Mouse (Mus musculus) midbrain, embryonic 15.5 days (tissue): ENCODE data around the gene Abat. TPM values are rescaled to one million over a fixed set of nuclear protein-coding genes. Genes with fewer than 3 reads are reported as not detected.
A peak's percentile ranks its signal among the peaks of the same experiment; 100 is the strongest.

Experiments
- ATAC-seq: fragments of 200-750 bp; cut with Nextera tagmentation; replicated peaks from 2 replicates; pipeline ENCODE4 v1.8.0; 2017; ENCODE audit warnings: moderate TSS enrichment
- H3K27ac ChIP-seq: fragments of 300-500 bp; sonication (generic); 2 replicates; pipeline ENCODE4 v1.5.1; 2015; ENCODE audit warnings: mild to moderate bottlenecking, inconsistent platforms
- H3K27me3 ChIP-seq: fragments of 300-500 bp; sonication (generic); replicated peaks from 2 replicates; pipeline ENCODE4 v1.6.1; 2015; ENCODE audit warnings: inconsistent platforms
- H3K36me3 ChIP-seq: fragments of 300-500 bp; sonication (generic); replicated peaks from 2 replicates; pipeline ENCODE4 v1.6.1; 2015; ENCODE audit warnings: inconsistent platforms
- H3K4me1 ChIP-seq: fragments of 300-500 bp; sonication (generic); 2 replicates; pipeline ENCODE4 v1.6.1; 2015; ENCODE audit warnings: inconsistent platforms
- H3K4me2 ChIP-seq: fragments of 300-500 bp; sonication (generic); 2 replicates; pipeline ENCODE4 v1.6.1; 2015; ENCODE audit warnings: inconsistent platforms, mild to moderate bottlenecking, moderate library complexity
- H3K4me3 ChIP-seq: fragments of 300-500 bp; sonication (generic); 2 replicates; pipeline ENCODE4 v1.5.1; 2015; ENCODE audit warnings: mild to moderate bottlenecking, inconsistent platforms
- H3K9ac ChIP-seq: fragments of 300-500 bp; sonication (generic); 2 replicates; pipeline ENCODE4 v1.6.1; 2015; ENCODE audit warnings: mild to moderate bottlenecking, inconsistent platforms
- H3K9me3 ChIP-seq: fragments of 300-500 bp; sonication (generic); 2 replicates; pipeline ENCODE4 v1.6.1; 2016; ENCODE audit warnings: inconsistent platforms
- WGBS: fragments of 180-500 bp; shearing (Covaris S2); methylation state at CpG from one replicate; pipeline ENCODE4 v1.1.7; 2015; ENCODE audit warnings: mixed read lengths; 5-methylcytosine and 5-hydroxymethylcytosine counted together
- polyA plus RNA-seq: library from polyadenylated mRNA; unstranded; fragments of >200 nt; fragmentation: Nextera tagmentation; extraction: Ambion mirVana; gene quantifications from 2 replicates; pipeline ENCODE4 v1.2.1, GENCODE M21; 2015

The Abat gene
- polyA plus RNA-seq, 1 experiment from 2014 or later: 69.4 TPM

GRCm38 (mm10) chr16:8613447-8613846 is 100.2 kb downstream of the Abat start:
- ATAC-seq: no peak
- H3K27me3 ChIP-seq: no peaks in the 10 kb centered on the region
- no peaks in the 10 kb centered on the region for H3K9me3 ChIP-seq
- no peaks in the 10 kb centered on the region for H3K4me1 ChIP-seq
- no peak overlapping the region for H3K27ac ChIP-seq
- no peak overlapping the region for H3K4me3 ChIP-seq
- H3K9ac ChIP-seq: no peak overlapping the region
- no peak overlapping the region for H3K4me2 ChIP-seq
- 0 out of 2 replicates have a peak, but pooled peaks cover under 1% of the 10 kb centered on the region for H3K36me3 ChIP-seq
- 86% methylated on average over 3 of the region's 3 CpGs for WGBS

DNA sequence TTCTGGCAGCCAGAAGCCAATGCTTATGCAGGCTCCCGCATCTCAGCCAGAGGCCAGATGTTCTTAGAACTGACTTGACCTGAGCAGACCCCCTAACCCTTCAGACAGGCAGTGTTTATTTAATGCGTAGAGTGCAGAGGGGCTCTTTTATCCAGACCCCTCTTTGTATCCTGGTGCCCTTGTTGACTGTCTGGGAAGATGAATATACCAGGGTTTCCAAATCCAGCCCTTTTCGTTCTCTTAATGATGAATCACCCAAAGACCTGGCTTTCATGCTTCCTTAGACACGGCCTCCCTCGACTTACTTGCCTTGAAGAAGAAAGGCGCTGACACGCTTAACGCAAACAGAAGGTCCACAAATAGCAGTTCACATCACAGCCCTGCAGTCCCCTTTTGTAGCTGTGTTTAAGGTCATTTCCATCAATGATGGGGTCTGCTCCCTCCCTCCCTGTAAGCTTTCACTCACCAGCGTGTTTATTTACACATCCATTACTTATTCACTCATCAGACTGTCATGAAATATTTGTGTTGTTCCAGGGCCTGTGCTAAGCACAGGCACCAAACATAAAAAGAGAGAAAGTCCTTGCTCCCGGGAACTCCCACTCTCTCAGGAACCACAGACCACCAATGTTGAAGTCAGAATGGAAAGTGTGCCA is 106.6 kb downstream of the Abat start:
- no peak overlapping the region for H3K27ac ChIP-seq
- H3K4me1 ChIP-seq: no peaks in the 10 kb centered on the region
- no peak overlapping the region for H3K9ac ChIP-seq
- no peaks in the 10 kb centered on the region for H3K27me3 ChIP-seq
- H3K36me3 ChIP-seq: 0 out of 2 replicates have a peak, but pooled peaks cover 8% of the 10 kb centered on the region
- no peak overlapping the region for H3K4me3 ChIP-seq
- H3K4me2 ChIP-seq: no peak overlapping the region
- H3K9me3 ChIP-seq: no peaks in the 10 kb centered on the region
- WGBS: 31% methylated on average over 10 of the region's 10 CpGs
- ATAC-seq: no peak

DNA sequence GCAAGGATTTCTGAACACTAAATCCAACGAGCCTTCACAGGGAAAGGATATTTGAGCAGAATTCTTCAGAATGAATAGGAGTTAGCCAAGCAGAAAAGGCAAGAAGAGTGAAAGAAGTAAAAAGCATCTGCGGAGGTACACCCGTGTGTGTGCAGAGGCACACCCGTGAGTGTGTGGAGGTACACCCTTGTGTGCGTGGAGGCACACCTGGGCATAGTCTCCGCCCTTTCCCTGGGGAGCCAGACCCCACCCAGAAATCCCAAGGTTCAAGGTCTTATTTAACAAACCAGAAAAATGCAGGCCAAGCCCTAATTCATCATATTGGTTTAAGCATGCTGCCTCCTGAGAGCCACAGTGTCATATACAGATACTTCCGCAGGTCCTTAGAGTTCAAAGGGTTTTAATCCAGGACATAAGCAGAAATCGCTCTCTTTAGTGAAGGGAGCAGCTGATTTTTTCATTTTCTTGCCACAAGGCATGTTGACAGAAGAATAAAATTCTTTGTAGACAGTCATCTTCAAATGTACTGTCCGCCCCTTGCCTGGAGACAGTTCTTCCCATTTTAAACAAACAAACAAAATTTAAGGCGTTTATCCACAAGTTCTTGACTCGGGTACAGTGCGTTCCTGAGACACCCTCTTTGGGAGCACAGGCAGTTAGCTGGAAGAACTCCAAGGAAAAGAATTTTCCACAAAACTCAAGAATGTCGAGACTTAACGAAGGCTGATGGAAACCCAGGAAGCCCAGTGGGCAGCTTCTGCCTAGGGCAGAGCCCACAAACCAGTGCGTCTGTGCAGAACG is 107.3 kb downstream of the Abat start:
- no peaks in the 10 kb centered on the region for H3K27me3 ChIP-seq
- H3K4me2 ChIP-seq: no peak overlapping the region
- WGBS: 76% methylated on average over 16 of the region's 16 CpGs
- no peaks in the 10 kb centered on the region for H3K9me3 ChIP-seq
- H3K27ac ChIP-seq: no peak overlapping the region
- ATAC-seq: no peak
- H3K4me1 ChIP-seq: no peaks in the 10 kb centered on the region
- H3K36me3 ChIP-seq: 0 out of 2 replicates have a peak, but pooled peaks cover 8% of the 10 kb centered on the region
- no peak overlapping the region for H3K4me3 ChIP-seq
- no peak overlapping the region for H3K9ac ChIP-seq

DNA sequence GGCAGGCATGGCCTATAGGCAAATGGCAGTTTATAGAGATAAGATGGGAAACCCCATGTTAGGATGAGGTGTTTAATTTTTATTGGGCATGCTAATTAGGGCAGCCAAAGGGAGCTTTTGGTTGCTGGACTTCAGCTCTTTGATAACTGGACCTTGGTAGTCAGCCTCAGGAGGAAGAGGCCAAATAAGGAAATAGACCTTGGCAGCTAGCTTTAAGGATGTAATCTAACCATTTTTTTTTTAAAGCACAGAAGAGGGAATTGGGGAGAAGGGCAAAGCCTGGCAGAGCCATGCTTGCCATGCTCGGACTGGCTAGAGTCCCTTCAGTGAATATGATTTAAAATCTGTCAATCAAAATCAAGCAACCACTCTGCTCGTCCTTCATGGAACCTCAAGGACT is 117.2 kb downstream of the Abat start:
- Histone ChIP-seq H3K4me1 (peaks cover 2% of the 10 kb centered on the region; the same call in 1 of the 2 replicates), H3K4me2 (no peak overlapping the region), H3K4me3 (no peak overlapping the region), H3K9me3 (no peaks in the 10 kb centered on the region), H3K27ac (no peak overlapping the region), H3K9ac (no peak overlapping the region), H3K36me3 (no peaks in the 10 kb centered on the region; the same call in 1 of the 2 replicates), H3K27me3 (no peaks in the 10 kb centered on the region)
- ATAC-seq: no peak
- 81% methylated on average over 2 of the region's 2 CpGs for WGBS

DNA sequence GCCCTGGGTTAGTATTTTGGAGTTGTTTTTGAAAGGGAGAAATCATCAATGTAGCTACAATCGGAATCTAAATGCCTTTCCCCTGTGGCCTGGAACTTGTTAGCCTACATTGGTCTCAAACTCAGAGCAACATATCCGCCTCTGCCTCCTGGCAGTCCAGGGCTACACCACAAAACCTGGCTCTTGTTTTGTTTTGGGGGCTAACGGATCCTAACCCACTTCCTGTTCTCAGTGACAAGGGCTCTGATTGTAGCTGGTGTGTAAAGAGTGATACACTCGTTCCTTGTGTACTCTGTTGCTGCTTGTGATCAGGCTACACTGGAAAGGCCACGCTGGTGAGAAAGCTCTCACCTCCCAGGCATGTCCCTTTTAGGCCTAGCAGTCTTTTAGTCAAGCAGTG is 118.2 kb downstream of the Abat start:
- WGBS: 91% methylated on average over 5 of the region's 5 CpGs

GRCm38 (mm10) chr16:8636867-8637216 is 123.6 kb downstream of the Abat start:
- Histone ChIP-seq H3K9me3 (no peaks in the 10 kb centered on the region), H3K9ac (peak overlapping the region; percentile 78), H3K4me1 (peaks cover 29% of the 10 kb centered on the region), H3K4me3 (peak overlapping the region; percentile 93), H3K36me3 (no peaks in the 10 kb centered on the region; the same call in 1 of the 2 replicates), H3K27ac (peak overlapping the region; percentile 87), H3K27me3 (no peaks in the 10 kb centered on the region), H3K4me2 (peak overlapping the region; percentile 94)
- WGBS: 0% methylated on average over 13 of the region's 13 CpGs
- peak; percentile 32 for ATAC-seq

More for the DNA sequence above, 118.2 kb downstream of the Abat start:
- H3K4me2 ChIP-seq: no peak overlapping the region
- H3K27me3 ChIP-seq: no peaks in the 10 kb centered on the region
- peaks cover 12% of the 10 kb centered on the region for H3K4me1 ChIP-seq
- H3K9ac ChIP-seq: no peak overlapping the region
- H3K9me3 ChIP-seq: no peaks in the 10 kb centered on the region
- H3K4me3 ChIP-seq: no peak overlapping the region
- no peak for ATAC-seq
- H3K36me3 ChIP-seq: no peaks in the 10 kb centered on the region; the same call in 1 of the 2 replicates
- H3K27ac ChIP-seq: no peak overlapping the region

- no peaks in the 10 kb centered on the region for H3K9me3 ChIP-seq
- whole genome bisulfite sequencing: under 1% methylated on average over 59 of the region's 59 CpGs
- H3K36me3 ChIP-seq: no peaks in the 10 kb centered on the region; the same call in 1 of the 2 replicates
- peaks cover 29% of the 10 kb centered on the region for H3K4me1 ChIP-seq
- peak within 1 kb of the TSS; percentile 93 for H3K4me3 ChIP-seq
- peak within 1 kb of the TSS; percentile 78 for H3K9ac ChIP-seq
- H3K4me2 ChIP-seq: peak within 1 kb of the TSS; percentile 94
- ATAC-seq: peak; percentile 95
- peak within 1 kb of the TSS; percentile 87 for H3K27ac ChIP-seq
- H3K27me3 ChIP-seq: no peaks in the 10 kb centered on the region
Observed at GRCm38 (mm10) chr16:8637217-8638051, 124.2 kb downstream of the Abat start, which contains the start of the genes Pmm2 and Tmem186. Pmm2 (plus strand) TSS chr16:8637674. Tmem186 (minus strand) TSS chr16:8637712.

DNA sequence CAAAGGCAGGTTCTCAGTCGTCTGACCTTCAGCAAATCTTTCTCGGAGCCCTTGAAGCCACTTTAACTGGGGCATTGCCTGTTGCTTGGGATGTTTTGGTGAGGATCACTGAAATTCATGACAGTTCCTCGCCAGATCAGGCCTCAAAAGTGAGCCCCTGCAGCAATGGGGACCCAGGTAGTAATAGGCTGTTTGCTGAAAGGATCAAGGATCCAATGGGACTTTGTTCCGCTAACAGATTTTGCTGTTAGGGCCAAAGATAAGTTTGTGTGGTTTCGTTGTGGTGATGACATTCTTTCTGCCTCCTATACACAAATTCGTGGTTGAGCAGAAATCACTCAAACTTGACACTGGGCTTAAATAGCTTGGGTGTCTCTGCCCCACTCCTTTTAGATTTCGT is 124.9 kb downstream of the Abat start:
- Histone ChIP-seq H3K9ac (peak overlapping the region; percentile 72), H3K4me2 (peak overlapping the region; percentile 94), H3K36me3 (no peaks in the 10 kb centered on the region; the same call in 1 of the 2 replicates), H3K9me3 (no peaks in the 10 kb centered on the region), H3K27ac (peak overlapping the region; percentile 87), H3K4me1 (peaks cover 29% of the 10 kb centered on the region), H3K27me3 (no peaks in the 10 kb centered on the region), H3K4me3 (peak overlapping the region; percentile 93)
- ATAC-seq: no peak
- WGBS: 40% methylated on average over 7 of the region's 7 CpGs

DNA sequence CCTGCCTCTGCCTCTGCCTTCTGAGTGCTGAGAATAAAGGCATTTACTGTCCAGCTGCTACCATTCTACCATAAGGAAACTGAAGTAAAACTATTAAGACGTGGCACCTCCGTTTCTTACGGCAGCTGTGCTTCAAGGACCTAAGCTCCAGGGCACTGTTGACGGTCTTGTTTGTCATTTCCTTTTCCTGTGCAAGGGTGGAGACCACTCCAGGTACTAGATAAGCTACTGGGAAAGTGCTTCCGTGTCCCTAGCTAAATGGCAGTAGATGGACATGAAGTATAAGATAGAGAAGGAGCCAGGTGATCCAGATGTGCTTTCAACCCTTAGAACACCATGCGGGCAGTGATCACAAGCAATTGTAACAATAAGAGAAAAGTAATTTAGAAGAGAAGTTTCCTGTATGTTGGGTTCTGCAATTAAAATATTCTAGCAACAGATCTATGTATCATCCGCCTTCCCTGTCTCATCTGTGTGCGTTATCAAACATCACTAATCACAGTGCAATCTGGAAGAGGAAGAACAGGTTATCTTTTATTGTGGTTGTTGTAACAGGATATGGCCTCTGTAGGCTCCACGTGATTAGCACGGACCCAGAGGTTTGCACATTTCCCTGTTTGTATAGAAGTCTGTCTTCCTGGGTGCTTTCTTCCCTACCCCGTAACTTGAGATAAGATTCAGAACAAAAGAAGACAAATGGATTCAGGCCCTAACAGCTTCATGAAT is 126.4 kb downstream of the Abat start:
- 95% methylated on average over 11 of the region's 11 CpGs for WGBS
- no peak overlapping the region for H3K27ac ChIP-seq

DNA sequence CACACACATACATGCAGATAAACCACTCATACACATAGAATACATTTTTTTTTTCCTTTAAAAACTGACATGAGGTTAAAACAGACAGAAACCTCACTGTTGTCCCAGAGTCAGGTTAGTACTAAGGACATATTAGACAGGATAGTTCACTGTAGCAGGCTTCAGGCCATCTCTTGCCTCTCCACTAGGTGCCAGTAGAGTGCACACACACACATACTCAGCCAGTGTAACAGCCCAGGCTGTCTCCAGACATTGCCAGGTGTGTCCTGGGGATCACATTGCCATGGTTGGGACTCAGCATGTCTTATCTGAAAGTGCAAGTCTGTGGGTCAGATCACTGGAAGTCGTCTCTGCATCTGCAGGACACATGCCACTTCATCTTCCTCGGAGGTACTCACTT is 130.6 kb downstream of the Abat start:
- ATAC-seq: no peak

More for the DNA sequence above, 126.4 kb downstream of the Abat start:
- Histone ChIP-seq H3K4me1 (peaks cover 29% of the 10 kb centered on the region), H3K9ac (no peak overlapping the region), H3K36me3 (peaks cover 6% of the 10 kb centered on the region), H3K4me2 (no peak overlapping the region), H3K9me3 (no peaks in the 10 kb centered on the region), H3K4me3 (no peak overlapping the region), H3K27me3 (no peaks in the 10 kb centered on the region)
- no peak for ATAC-seq

DNA sequence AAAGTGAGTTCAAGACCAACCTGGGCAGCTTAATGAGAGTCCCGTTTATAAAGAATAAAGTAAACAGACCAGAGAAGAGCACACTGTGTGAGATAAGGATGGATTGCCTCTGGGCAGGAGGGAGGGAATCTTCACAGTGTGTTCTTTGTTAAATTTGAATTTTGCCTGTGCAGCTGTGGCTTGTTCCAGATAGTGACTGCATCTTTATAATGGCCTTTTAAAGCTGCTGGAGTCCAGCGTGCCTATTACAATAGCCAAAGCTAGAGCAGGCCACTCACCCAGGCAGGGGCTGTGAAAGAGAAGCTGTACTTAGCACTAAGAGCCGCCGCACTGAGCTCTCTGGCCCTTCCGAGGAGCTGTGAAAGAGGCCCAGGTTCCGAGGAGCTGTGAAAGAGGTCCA is 132.3 kb downstream of the Abat start:
- no peaks in the 10 kb centered on the region for H3K27me3 ChIP-seq
- no peak overlapping the region for H3K27ac ChIP-seq
- H3K4me2 ChIP-seq: no peak overlapping the region
- no peak overlapping the region for H3K9ac ChIP-seq
- H3K4me1 ChIP-seq: no peaks in the 10 kb centered on the region
- no peak for ATAC-seq
- H3K4me3 ChIP-seq: no peak overlapping the region
- WGBS: 85% methylated on average over 6 of the region's 6 CpGs
- no peaks in the 10 kb centered on the region for H3K9me3 ChIP-seq
- H3K36me3 ChIP-seq: peaks cover 30% of the 10 kb centered on the region

More for the DNA sequence above, 130.6 kb downstream of the Abat start:
- Histone ChIP-seq H3K36me3 (peaks cover 21% of the 10 kb centered on the region), H3K9me3 (no peaks in the 10 kb centered on the region), H3K4me2 (no peak overlapping the region), H3K9ac (no peak overlapping the region), H3K4me1 (peaks cover 4% of the 10 kb centered on the region; the same call in 1 of the 2 replicates), H3K27ac (no peak overlapping the region), H3K27me3 (no peaks in the 10 kb centered on the region), H3K4me3 (no peak overlapping the region)
- 85% methylated on average over 2 of the region's 2 CpGs for WGBS
